Mouse (Mus musculus): ENCODE measurements around the gene Tmem52b.

DNA sequence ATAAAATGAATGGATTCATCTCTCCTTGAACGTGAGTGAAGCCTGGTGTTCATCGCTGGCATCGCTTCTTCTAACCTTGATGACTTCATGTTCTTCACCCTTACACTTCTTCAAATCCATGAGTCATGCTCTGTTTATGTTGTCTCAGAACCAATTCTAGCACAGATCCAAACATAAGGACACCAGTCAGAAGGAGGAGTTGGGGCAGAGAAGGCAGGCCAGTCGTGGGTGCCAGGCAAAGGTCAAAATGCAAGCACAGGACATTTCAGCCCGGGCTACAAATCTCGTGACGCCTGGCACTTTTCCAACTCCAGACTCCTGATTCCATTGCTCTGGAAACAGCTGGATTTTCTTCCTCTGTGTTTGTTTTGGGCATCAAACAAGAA, 20.2 kb downstream of the Tmem52b start:
- TF ChIP-seq EP300 (IDR thresholded peaks at IDR 0.05; ENCODE audit: low read depth) (no peak), CTCF (IDR thresholded peaks at IDR 0.05; ENCODE audit: low read depth) (no peak)

All from liver, embryonic 14.5 days (tissue).